Mouse (Mus musculus) CD4-positive helper T cell, adult 2 months (primary cell): ENCODE results near the gene Ankrd54.

ENCODE experiments used
- DNase-seq: peaks from one replicate; pipeline ENCODE4 v3.0.0-alpha.2; 2012; ENCODE audit warnings: low read depth, missing footprints, low spot score

Gene Ankrd54

GRCm38 (mm10) chr15:79062376-79063159 lies at the start of gene Ankrd54:
Gene Ankrd54 (minus strand): TSS chr15:79062893.
- peak; percentile 100 for DNase-seq

- no peak for DNase-seq
Observed at GRCm38 (mm10) chr15:79111774-79112173, 49.1 kb upstream of the Ankrd54 start.

GRCm38 (mm10) chr15:79110528-79110927 lies 47.8 kb upstream of the Ankrd54 start:
- DNase-seq, result no peak

GRCm38 (mm10) chr15:79110031-79110430 lies 47.3 kb upstream of the Ankrd54 start:
- no peak for DNase-seq

GRCm38 (mm10) chr15:79109321-79109934 lies 46.7 kb upstream of the Ankrd54 start:
- DNase-seq, result peak; percentile 59

GRCm38 (mm10) chr15:79108421-79109320 lies 46.0 kb upstream of the Ankrd54 start, which contains the start of gene Micall1:
Gene Micall1 (plus strand): TSS chr15:79108898.
- peak; percentile 78 for DNase-seq

GRCm38 (mm10) chr15:79107966-79108365 lies 45.3 kb upstream of the Ankrd54 start:
- DNase-seq, result no peak

- DNase-seq, result no peak
Observed at GRCm38 (mm10) chr15:79105804-79106203, 43.1 kb upstream of the Ankrd54 start.

- DNase-seq, result no peak
Observed at GRCm38 (mm10) chr15:79103264-79103663, 40.6 kb upstream of the Ankrd54 start.

GRCm38 (mm10) chr15:79101531-79101930 lies 38.8 kb upstream of the Ankrd54 start:
- no peak for DNase-seq

GRCm38 (mm10) chr15:79100391-79100790 lies 37.7 kb upstream of the Ankrd54 start:
- no peak for DNase-seq

- no peak for DNase-seq
Observed at GRCm38 (mm10) chr15:79099456-79099855, 36.8 kb upstream of the Ankrd54 start.

- no peak for DNase-seq
Observed at GRCm38 (mm10) chr15:79098868-79099267, 36.2 kb upstream of the Ankrd54 start.

- DNase-seq, result no peak
Observed at GRCm38 (mm10) chr15:79098220-79098619, 35.5 kb upstream of the Ankrd54 start.

- no peak for DNase-seq
Observed at GRCm38 (mm10) chr15:79097611-79098025, 34.9 kb upstream of the Ankrd54 start.

GRCm38 (mm10) chr15:79097135-79097534 lies 34.4 kb upstream of the Ankrd54 start:
- no peak for DNase-seq

GRCm38 (mm10) chr15:79096556-79096955 lies 33.9 kb upstream of the Ankrd54 start:
- no peak for DNase-seq

GRCm38 (mm10) chr15:79095483-79095882 lies 32.8 kb upstream of the Ankrd54 start:
- DNase-seq, result no peak

- DNase-seq, result no peak
Observed at GRCm38 (mm10) chr15:79093083-79093839, 30.6 kb upstream of the Ankrd54 start.

- no peak for DNase-seq
Observed at GRCm38 (mm10) chr15:79092284-79092683, 29.6 kb upstream of the Ankrd54 start.

GRCm38 (mm10) chr15:79079567-79079966 lies 16.9 kb upstream of the Ankrd54 start:
- no peak for DNase-seq
